Mouse (Mus musculus) c-Kit-negative CD71-positive TER-119-positive erythroid progenitor cells, embryonic 14.5 days (primary cell): ENCODE results near the gene Parg.
"Not testable (repeated sequence)": the region's sequence is repeated elsewhere in the genome, so short reads cannot be mapped to it uniquely, and the experiment has no call there.

Experiments
- DNase-seq: peaks from one replicate; pipeline ENCODE4 v3.0.0-alpha.2; 2013; ENCODE audit warnings: low read depth, low spot score

Parg gene

GRCm38 (mm10) chr14:32179393-32180195 is 22.2 kb upstream of the Parg start:
- no peak for DNase-seq

GRCm38 (mm10) chr14:32180861-32181260 is 20.9 kb upstream of the Parg start:
- DNase-seq, result no peak

DNA sequence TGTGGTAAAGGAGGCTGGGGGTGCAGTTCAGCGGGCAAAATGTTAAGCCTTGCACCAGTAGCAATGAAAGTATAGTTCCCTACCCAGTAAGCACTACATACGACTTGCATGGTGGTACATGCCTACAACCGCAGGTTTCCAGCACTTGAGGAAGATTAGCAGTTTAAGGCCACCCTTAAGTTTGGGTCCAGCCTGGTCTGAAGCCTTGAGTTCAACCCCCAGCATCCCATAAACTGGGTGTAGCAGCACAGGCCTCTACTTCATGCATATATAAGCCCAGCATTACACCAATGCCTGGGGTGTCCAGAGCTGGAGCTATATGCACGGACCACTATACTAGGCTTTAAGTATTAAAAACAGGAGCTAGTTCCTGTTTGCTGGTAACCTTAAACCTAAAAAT is 17.9 kb upstream of the Parg start:
- no peak for DNase-seq

DNA sequence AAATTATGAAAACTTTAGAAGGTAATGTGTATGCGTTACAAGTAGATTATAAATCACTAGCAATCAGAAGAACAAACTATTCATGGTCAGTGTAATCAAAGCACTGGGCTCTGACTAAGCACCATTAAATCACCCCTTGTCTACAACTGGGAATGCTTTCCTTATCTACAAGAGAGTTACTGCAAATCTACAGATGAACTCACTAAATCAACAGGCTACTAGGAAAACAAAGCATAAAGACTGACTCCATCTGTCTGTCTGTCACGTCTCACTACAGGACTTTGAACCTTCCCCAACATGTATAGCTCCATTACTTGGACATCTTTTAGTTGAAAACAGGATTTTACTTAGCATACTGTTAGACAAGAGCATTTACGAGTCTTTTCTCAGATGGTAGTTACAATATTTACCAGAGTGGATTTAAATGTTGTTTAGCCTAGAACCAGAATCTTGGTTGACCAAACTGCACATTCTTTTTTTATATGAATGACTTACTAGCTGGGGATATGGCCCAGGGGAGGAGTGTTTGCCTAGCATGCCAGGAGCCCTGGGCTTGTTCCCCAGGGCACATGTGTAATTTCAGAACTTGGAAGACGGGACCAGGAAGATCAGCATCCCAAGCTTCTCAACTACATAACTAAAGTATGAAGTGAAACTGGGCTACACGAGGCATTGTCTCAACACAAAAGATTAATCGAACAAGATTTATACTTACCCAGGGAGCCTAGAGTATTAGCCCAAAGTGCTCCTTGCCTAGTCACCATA is 10.9 kb upstream of the Parg start:
- DNase-seq, result no peak

DNA sequence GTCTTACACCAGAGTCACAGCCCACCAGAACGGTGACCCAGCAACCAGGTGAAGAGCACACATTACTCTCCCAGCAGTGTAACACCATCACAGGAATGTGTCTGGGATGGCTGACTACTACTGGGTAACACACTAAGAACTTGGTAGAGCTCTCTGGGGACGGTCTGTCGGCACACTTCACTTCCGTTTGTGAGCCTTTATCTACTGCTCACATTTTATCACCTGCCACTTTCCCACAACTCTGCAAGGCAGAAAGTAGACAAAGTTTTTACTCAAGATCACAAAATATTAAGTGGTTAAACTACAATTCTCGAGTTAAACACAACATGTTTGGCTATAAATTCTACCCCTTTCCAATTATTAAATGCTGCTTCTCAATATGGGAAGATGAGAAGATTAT is 9.8 kb upstream of the Parg start:
- no peak for DNase-seq

DNA sequence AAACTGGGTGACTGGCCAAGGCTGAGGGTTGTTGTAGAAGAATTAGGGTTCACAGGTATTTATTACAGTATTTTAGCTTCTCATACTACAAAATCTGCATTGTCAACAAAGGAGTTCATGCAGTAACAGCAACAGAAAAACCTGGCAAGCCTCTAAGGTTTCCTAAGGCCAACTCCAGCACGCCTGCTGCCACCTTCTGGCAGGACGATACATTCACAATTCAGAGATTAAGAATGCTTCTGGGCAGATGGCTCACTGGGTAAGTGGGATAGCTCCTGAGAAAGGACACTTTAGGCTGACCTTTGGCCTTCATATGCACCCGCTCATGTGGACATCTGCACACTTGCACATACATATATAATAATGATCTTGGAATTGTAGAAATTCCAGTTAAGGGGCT is 9.3 kb upstream of the Parg start:
- DNase-seq, result no peak

DNA sequence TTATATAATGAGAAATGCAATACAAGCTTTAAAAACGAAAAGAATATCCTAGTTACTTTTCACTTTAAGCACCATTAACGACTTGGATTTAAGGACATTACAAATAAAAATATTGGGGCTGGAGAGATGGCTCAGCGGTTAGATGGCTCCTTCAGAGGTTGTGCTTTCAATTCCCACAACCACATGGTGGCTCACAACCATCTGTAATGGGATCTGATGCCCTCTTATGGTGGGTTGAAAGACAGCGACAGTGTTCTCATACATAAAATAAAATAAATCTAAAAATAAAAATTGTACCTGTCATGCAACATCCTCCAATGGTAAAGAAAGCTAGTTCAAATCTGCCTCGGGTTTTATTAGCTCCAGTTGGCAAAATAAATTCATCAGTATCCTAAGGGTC is 8.2 kb upstream of the Parg start:
- DNase-seq, result not testable (repeated sequence)

- peak; percentile 19 for DNase-seq
Observed at GRCm38 (mm10) chr14:32201354-32201753, 395 bp upstream of the Parg start.

- no peak for DNase-seq
Observed at GRCm38 (mm10) chr14:32226601-32227000, 24.9 kb downstream of the Parg start.

DNA sequence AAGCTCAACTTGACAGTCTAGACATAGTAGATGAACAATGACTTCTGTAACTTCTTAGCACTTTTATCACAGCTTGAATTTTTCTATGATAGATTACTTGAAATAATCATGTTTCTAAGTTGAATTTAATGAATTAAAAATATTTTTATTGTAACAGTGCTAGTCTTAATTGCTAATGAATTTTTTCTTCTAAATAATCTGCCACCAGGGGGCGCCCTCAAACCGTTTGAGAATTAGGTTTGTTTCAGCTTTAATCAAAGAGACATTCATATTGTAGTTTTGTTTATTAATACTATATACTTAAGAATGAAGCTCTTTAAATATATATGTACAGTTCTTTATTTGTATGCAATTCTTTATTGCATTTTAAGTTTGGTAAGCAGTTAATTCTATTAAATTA is 27.2 kb downstream of the Parg start:
- peak; percentile 58 for DNase-seq

- no peak for DNase-seq
Observed at GRCm38 (mm10) chr14:32242401-32242800, 40.7 kb downstream of the Parg start.

DNA sequence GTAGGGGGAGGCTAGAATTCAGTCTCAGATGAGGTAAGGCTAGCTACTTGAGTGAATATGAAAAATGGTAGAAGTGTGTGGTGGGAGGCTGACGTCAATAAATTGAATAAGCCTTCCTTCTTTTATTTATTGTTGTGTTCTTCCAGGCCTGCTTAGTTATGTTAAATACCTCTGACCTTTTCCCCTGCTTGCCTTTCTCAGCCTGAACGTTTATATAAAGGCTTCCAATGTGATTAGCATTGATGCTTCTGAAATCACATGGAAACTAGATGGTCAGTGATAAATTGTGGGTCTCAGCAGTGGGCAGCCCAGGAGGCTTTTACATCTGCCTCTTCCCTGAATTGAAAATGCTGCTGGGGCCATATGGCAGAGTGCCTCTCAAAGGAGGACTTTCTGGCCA is 44.3 kb downstream of the Parg start:
- DNase-seq, result no peak

GRCm38 (mm10) chr14:32249616-32250015 is 47.9 kb downstream of the Parg start:
- no peak for DNase-seq

DNA sequence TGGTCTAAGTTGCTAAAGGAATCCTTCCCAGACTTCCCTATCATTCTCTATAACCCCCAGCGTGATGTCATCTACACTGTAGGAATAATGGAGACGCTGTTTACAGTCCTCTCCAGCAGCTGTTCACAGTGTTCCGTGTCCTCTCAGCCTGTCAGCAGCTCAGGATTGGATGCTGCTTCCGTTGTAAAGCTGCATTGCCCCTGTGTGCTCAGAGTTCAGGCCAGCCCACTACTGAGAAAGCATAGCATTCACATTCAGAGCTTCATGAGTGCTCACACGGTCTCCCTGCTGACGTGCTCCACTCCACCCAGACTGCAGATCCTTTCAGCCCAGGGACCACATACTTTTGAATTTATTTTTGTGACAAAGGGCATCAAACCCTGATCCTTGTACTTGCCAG is 59.1 kb downstream of the Parg start:
- DNase-seq, result no peak

- DNase-seq, result no peak
Observed at GRCm38 (mm10) chr14:32261741-32262140, 60.0 kb downstream of the Parg start.

DNA sequence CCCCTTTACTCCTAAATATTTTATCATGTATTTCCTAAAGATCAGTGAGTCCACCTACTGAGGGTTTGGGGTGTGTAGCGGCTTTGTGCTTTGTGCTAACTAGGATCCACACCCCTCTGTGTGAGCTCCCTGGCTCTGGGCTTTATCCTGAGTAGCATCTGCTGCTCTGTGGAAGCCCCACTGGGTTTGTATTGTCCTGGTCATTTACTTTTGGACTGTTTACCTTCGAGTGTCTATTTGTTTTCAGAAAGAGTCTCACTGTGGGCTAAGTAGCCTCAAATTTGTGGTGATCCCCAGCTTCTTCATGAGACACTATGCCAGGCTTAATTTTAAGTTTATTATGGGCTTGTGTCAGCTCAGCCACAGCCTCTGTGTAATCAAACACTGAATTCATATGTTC is 67.2 kb downstream of the Parg start:
- DNase-seq, result no peak

GRCm38 (mm10) chr14:32269589-32269988 is 67.8 kb downstream of the Parg start:
- DNase-seq, result no peak

DNA sequence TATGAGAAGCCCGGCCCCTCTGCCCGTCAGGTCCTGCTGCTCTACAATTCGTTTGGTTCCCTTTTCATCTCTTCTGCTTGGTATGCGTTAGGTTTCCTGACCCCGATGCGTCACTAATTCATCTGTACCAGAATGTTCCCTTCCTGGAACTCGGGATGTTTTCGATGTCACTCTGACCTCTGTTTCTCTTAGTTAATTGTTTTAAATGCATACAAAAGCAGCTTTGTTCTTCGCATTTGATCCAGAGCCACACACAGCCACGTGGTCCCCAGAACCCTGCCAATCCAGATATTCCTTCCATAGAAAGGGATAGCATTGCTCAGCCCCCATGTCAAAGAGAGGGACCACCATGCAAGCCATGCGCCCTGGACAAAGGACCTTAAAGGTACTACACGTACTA is 99.9 kb downstream of the Parg start:
- DNase-seq, result no peak

GRCm38 (mm10) chr14:32302423-32302822 is 100.7 kb downstream of the Parg start:
- no peak for DNase-seq

GRCm38 (mm10) chr14:32304921-32305320 is 103.2 kb downstream of the Parg start:
- DNase-seq, result no peak

DNA sequence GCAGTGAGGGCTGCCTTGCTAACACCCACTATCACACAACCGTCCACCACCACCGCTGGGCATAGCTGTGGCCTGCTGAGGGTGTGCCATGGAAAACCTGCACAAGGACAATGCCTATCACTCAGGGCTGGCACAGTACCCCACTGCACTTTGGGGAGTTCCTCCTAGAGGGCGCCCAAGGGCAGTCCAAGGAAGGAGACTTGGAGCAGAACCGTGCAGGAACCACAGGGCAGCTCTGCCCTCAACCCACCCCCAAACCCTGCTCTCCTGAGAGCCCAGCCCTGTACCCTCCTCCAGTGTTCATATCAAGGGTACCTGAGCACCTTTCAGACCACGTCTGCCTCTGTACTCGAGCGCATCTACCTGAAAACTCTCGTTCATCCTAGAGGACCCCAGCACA is 108.1 kb downstream of the Parg start:
- DNase-seq, result no peak

DNA sequence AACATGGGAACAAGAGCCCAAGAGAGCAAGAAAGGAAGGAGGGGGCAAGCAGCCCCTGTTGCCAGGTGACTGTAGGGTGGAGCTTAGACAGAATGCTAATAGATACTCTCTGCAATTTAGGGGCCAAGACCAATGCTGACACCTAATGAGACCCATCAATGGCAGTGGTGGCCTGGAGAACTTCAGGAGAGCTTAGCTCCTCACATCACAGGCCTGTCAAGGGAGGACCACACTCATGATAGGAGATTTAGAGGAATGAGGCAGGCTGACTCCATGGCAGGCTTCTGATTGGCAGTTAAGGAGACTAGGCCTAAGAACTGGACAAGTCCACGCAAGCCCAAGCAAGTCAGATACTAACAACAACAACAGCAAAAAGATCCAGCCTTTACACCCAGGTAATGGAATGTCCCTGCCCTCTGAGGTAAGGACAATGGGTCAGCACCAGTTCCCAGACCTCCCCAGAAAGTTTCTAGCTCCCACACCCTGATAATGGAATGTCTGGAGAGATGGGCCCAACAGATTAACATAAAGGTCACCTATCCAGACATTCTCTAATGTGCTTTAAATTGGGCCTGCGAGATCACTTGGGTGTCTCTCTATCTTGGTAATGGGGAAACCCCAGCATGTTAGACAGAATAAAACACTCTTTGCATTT is 109.8 kb downstream of the Parg start:
- no peak for DNase-seq

- no peak for DNase-seq
Observed at GRCm38 (mm10) chr14:32317822-32318221, 116.1 kb downstream of the Parg start.
